Mouse (Mus musculus): ENCODE measurements around the gene Plekhd1.

Plekhd1 gene

DNA sequence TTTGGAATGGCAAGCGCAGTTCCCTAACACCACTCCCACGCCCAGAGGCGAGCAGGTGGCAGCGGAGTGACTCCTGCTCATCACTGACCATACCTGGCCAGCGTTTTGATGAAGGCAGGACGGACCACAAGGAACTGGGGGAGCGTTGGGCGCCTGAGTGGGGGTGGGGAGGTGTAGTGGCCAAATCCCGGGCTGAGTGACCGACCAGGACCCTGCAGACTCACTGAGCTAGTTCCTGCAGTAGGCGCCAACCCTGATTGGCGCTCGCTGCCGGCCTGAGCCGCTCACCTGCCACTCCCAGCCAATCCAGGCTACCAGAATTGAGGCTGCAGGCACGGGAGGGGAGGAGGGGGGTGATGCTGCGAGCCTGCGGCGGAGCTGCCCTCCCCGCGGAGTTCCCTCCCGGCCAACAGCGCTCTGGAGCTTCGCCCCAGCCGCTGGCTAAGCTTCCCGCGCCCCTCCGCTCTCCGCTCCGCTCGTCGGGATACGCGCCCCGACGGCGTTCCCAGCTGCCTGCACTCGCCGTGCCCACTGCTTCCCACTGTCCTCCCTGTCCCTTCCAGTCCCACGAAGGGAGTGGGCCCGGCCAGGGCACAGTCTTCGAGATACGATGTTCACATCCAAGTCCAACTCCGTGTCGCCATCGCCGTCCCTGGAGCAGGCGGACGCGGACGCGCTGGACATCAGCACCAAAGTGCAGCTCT lies at the start of gene Plekhd1:
Plekhd1 (plus strand) TSS at position 323 of the 704 bp plus-strand sequence.
- DNase-seq (ENCODE audit: low spot score in 2 of 2) = no peak

DNA sequence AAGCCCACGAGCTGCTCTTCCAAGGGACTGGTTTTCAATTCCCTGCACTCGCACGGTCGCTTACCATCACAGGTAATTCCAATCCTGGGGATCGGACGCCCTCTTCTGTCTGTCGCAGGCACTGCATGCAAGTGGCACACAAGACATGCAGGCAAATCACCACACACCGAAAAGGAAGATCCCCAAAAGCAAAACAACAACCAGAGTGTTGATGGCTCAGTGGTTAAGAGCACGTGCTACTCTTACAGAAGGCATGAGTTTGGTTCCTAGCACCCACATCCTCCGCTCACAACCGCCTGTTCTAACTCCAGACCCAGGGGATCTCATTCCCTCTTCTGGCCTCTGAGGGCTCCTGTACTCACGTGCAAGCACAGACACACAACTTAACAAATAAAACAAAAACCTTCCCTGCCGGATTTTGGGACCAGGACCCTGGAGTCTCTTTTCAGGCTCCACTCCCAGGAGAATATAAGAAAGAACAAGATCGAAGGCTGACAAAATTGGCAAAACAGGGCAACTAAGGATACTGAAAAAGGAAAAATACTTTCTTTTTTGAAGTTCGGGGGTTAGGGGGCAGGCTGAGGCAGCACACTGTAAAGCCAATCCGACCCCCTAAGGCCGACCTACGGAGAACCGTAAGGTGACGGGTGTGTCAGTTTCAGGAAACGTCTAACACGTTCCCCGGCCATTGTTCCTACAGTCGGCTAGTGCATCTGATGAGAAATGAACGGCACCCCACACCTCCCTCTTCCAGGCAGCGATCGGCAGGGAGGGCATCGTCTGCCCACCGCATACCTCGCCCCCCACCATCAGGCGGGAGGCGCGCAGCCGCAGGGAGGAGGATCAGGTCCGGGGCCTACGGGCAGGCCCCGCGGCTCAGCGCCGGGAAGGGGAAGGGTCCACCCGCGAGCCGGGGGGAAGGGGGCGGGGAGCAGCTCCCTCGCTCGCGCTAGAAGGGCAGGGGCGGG lies 49.4 kb upstream of the Plekhd1 start:
- DNase-seq (ENCODE audit: low spot score in 2 of 2) = peak; percentile 9 to 17

DNA sequence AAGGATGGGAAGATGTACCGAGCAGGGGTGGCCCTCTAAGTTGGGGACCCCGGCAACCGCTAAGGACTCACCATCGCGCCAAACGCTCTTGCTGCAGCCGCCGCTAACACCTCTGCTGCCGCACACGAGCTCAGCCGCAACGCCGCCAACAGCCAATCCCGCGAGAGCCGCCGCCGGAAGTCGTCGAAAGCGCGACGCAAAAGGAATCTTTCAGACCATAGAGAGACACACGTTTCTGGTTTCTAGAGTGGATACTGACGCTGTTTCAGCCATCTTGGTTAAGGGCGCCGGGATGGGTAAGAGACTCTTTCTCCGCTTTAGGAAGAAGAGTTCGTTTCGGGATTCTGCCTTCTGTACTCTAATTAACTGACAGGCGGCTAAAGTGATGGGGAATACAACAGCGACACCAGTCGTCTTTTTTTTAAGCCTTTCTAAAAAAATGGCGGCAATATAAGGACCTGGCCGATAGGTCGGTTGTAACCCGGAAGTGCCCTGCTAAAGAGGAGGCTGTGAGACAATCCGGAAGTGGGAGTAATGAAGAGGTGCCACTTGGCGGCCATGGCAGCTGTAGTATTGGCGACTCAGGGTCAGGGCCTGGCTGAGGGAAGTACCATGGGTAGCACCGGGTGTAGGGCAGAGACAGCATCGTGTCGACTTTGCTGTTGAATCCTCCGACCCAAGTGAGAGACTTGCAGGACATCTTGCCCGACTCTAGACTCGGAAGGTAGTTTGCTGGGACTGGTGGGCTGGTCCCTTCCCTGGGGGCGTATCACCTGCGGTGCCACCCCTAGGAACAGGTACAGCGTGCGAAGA lies 48.5 kb upstream of the Plekhd1 start, which contains the start of the genes Slc39a9 and Erh:
Slc39a9 (plus strand) TSS at position 191 of the 813 bp plus-strand sequence.
Erh (minus strand) TSS at position 649 of the 813 bp plus-strand sequence.
- DNase-seq (ENCODE audit: low spot score in 2 of 2) = peak; percentile 91 to 92

DNA sequence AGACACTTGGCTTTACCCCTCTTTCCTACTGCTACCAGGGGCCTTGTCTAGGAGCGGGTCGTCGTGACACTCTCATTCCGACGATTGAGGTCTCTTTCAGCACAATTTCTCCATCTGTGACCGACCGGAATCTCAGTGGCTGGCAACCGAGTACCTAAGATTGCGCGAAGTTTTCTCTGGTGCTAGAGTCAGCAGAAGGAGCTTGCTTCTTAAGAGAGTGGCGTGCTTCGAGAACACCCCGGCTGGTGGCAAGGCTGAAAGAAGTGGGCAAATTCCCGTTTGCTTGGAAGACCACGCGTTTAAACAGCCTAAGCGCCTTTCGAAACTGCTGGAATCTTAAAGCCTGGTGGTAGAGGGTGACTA lies 47.9 kb upstream of the Plekhd1 start:
- peak in 1 of 2 experiments; percentile 8 for DNase-seq (ENCODE audit: low spot score in 2 of 2)

DNA sequence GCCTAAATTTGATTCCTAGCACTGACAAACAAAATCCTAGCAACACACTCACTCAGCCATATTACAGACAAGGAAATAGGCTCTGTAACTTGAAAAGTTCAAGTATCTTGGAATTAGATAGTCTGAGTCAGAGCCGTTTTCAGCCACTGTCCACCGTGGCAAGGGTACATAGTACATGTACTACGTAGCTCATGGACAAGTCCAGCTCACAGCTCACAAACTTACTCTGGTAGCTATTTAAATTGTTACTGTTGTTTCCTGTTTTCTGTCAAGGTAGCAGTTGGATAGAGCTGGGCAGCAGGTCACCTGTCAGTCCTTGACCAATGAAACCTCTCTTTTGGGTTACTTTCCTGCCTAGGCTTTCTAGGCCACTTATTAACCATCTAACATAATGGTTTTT lies 46.0 kb upstream of the Plekhd1 start:
- DNase-seq (ENCODE audit: low spot score in 2 of 2) = no peak

GRCm38 (mm10) chr12:80653951-80654658 lies 38.3 kb upstream of the Plekhd1 start:
- no peak for DNase-seq (ENCODE audit: low spot score in 2 of 2)

DNA sequence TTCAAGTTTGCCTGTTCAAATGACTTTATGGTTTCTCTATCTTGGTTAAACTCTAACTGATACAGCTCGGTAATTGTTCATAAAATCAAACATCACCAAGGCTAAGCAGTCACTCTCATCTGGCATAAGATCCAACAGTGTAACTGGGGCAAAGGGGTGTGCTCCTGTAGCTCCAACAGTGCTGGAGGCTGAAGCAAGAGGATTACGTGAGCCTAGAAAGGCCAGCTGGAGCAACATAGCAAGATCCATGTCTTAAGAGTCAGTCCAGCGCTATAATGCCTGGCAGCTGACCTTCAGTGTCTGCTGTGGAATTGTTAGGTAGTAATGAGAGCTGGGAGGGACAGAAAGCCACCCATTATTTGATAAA lies 37.7 kb upstream of the Plekhd1 start:
- no peak for DNase-seq (ENCODE audit: low spot score in 2 of 2)

GRCm38 (mm10) chr12:80658661-80659060 lies 33.7 kb upstream of the Plekhd1 start:
- DNase-seq (ENCODE audit: low spot score in 2 of 2) = no peak

DNA sequence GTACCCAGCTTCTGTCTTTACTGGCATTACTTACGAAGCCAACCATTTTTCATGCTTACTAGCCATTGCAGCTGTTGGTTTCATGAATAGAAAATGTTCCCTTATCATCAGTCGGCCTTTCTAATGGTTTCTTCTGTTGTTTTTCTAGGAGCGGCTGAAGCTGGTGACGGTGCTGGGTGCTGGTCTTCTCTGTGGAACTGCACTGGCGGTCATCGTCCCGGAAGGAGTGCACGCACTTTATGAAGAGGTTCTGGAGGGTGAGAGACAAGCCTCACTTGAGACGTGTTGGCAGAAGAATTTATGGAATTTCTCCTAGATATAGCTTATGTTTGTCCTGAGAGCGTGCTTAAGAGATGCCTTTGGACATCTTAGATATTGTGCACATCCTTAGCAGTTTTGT lies 30.1 kb upstream of the Plekhd1 start:
- no peak for DNase-seq (ENCODE audit: low spot score in 2 of 2)

DNA sequence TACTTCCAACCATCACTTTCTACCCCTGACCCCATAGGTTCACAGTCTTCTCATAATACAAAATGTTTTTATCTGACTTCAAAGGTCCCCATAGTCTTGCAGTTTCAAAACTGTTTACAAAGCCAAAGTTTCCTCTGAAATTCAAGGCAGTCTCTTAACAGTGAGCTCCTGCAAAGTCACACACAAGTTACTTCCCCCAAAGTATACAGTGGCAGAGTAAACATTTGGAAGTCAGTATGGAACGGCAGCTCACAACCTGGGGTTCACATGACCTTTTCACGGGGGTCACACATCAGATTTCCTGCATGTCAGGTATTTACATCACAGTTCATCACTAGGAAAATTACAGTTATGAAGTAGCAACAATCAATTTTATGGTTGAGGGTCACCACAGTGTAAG lies 28.5 kb upstream of the Plekhd1 start:
- no peak for DNase-seq (ENCODE audit: low spot score in 2 of 2)

- DNase-seq (ENCODE audit: low spot score in 2 of 2) = no peak
Observed at GRCm38 (mm10) chr12:80668391-80668790, 24.0 kb upstream of the Plekhd1 start.

DNA sequence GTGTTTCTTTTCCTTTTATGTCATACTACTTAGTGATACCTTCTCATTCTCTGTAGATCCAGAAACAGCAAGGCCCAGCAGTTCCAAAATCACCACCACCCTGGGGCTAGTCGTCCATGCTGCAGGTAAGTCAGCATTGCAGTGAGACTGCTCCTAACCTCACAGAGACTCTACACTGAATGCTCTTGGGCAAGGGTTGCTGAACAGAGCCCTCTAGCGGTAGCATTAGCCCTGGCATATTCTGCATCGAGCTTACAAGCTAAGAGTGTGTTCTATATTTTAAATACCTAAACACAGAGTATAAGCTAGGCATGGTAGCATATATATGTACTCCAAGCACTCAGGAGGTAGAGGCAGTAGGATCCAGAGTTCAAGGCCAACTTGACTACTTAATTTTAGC lies 19.2 kb upstream of the Plekhd1 start:
- peak; percentile 31 to 49 for DNase-seq (ENCODE audit: low spot score in 2 of 2)

GRCm38 (mm10) chr12:80681340-80681739 lies 11.1 kb upstream of the Plekhd1 start:
- peak in 1 of 2 experiments; percentile 12 for DNase-seq (ENCODE audit: low spot score in 2 of 2)

GRCm38 (mm10) chr12:80683554-80683953 lies 8.8 kb upstream of the Plekhd1 start:
- no peak for DNase-seq (ENCODE audit: low spot score in 2 of 2)

- no peak for DNase-seq (ENCODE audit: low spot score in 2 of 2)
Observed at GRCm38 (mm10) chr12:80684316-80684715, 8.1 kb upstream of the Plekhd1 start.

DNA sequence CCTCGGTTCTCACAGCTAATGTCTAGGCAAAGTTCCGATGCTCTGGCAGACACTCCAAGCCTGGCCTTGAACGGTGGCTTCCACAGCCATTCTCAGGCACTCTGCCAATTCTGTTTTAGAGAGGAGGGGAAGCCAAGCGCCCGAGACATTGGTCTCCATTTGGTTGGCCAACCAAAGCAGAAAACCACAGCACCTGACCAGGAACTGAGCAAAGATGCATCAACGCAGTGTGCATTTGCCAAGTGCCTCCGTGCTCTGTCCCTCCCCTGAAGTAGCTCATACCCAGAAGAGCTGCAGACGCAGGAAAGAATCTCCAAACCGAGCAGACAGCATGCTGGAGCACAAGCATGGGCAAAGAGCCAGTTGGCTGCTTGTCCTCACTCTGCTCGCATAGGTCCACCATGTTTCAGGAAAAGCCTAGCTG lies 4.6 kb upstream of the Plekhd1 start:
- DNase-seq (ENCODE audit: low spot score in 2 of 2) = no peak

DNA sequence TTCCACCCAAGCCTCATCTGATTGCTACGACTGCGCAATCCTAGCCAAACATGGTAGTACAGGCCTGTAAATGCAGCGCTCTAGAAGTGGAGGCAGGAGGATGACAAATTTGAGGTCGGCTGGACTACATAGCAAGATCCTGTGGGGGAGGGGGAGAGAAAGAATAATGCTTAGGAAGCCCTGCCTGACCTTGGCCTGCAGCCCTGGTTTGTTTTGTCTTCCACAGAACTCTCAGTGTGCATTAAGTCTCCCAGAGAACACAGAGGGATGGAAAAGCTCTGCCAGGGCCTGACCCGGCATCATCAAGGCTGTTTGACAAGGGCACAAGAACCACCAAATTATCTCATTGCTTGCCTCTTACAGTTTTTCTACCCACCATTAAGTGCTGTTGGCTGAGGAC lies 2.7 kb upstream of the Plekhd1 start:
- DNase-seq (ENCODE audit: low spot score in 2 of 2) = no peak

DNA sequence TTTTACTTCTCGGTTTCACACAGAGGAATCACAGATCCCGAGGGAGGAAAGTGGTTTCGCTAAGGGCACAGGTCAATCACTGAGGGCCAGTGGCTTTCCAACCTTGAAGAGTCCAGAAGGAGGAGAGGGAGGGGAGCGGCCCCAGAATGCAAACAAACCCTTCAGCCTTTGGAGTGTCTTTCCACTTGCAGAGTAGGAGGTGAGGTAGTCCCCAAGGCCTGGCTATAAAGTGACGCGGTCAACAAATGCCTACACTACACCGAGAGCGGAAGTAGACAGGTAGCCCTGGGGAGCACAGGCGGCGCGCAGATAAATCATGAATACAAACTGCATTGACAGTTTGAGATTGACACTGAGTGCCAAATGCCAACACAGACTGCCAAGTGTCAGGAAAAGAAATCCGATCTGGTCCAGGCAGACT lies 710 bp upstream of the Plekhd1 start:
- no peak for DNase-seq (ENCODE audit: low spot score in 2 of 2)

GRCm38 (mm10) chr12:80693700-80694099 lies 1.3 kb downstream of the Plekhd1 start:
- DNase-seq (ENCODE audit: low spot score in 2 of 2) = no peak

- DNase-seq (ENCODE audit: low spot score in 2 of 2) = no peak
Observed at GRCm38 (mm10) chr12:80695004-80695403, 2.6 kb downstream of the Plekhd1 start.

DNA sequence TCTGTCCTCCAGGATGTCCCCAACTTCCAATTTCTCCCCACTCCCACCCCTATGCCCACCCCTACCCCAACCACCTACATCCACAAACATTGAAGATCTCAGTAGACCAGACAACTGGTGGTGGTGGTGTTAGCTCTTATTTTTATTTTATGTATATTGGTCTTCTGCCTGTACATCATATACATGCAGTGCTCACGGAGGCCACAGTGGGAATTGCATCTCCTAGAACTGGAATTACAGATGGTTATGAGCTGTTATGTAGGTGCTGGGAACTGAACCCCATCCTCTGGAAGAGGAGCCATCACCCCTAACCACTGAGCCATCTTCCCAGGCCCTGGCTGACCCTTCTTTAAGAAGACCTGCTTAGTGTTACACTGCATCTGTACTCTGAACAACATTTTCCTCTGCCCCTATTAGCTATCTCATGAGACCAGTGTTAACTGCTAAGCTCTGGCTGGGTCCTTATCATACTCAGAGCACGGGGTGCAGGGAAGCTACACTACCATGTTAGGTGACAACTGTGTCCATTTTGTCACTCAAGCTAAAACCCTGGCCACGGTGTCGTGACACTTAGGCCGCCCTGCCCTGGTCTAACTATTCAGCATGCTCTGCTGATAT lies 6.2 kb downstream of the Plekhd1 start:
- no peak for DNase-seq (ENCODE audit: low spot score in 2 of 2)
